Mouse (Mus musculus) MEL (cell line): ENCODE data around the gene Fancf.

Experiments
- CTCF ChIP-seq, 3 experiments: IDR thresholded peaks in 2 of 3; conservative IDR thresholded peaks in 1 of 3; 2 replicates each; pipeline ENCODE4 v1.5.1; 2011 to 2012; ENCODE audit warnings: low read length in 3 of 3, low read depth in 2 of 3, mild to moderate bottlenecking in 2 of 3, improper control_type of control experiment in 1 of 3, inconsistent platforms in 1 of 3, mixed read lengths in 1 of 3, moderate library complexity in 1 of 3; ENCODE audit not compliant: control insufficient read depth in 1 of 3, insufficient read depth in 1 of 3, poor library complexity in 1 of 3, severe bottlenecking in 1 of 3
- E2F4 ChIP-seq: IDR thresholded peaks from 2 replicates; pipeline ENCODE4 v1.6.1; 2011; ENCODE audit warnings: low read depth, low read length, improper control_type of control experiment, borderline replicate concordance
- EP300 ChIP-seq, 2 experiments: IDR thresholded peaks; 2 replicates each; pipeline ENCODE4 v1.6.1; 2011; ENCODE audit warnings: improper control_type of control experiment in 2 of 2, low read length in 2 of 2, low read depth in 1 of 2, mild to moderate bottlenecking in 1 of 2
- TAL1 ChIP-seq: IDR thresholded peaks from 2 replicates; pipeline ENCODE4 v1.6.1; 2012; ENCODE audit warnings: mild to moderate bottlenecking, inconsistent platforms, low read length, moderate library complexity, mixed read lengths

DNA sequence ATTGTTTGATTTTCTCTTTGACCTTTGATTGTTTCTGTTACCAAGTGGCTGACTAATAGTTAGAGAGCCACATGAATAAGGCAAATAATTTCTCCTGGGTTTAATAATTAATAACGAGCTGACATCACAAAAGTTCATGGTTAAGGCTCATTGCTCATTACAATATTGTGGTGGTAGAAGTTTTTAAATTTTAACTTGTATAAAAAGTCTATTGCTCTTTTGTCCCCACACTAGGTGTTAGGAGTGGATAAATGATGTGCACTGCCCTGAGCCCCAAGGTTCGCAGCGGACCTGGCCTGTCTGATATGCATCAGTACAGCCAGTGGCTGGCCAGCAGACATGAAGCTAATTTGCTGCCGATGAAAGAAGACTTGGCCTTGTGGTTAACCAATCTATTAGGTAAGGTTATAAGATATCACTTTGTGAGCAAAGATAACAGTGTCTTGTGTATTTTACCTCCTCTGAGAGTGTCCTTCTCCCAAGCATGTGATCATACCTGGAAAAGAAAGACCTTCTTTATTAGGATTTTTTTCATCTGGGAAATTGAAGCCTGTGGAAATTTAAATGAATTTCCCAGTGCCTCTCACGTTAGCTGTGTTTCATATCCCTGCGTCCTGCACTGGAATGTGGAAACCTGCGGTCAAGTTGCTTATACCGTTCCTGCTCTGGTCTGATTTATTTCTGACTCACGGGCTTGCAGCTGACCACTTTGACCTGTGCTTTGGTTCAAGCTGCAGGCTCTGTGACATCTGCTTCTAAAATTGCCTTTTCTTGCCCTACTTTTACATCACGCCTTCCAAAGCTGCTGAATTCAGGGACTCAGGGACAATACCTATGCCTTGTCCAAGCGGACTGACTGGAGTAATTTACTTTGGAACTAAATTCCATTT is 25.9 kb upstream of the Fancf start:
- TF ChIP-seq TAL1 (no peak), E2F4 (no peak), EP300 (IDR thresholded peaks at IDR 0.05; ENCODE audit: low read depth in 1 of 2, low read length in 2 of 2) (no peak), CTCF (IDR thresholded peaks at IDR 0.05 in 2 of 3, conservative IDR thresholded peaks at IDR 0.05 in 1 of 3; ENCODE audit: control insufficient read depth in 1 of 3, insufficient read depth in 1 of 3, low read depth in 2 of 3, low read length in 3 of 3, poor library complexity in 1 of 3, severe bottlenecking in 1 of 3) (no peak)
